Mouse (Mus musculus) lung, embryonic 16.5 days (tissue): ENCODE data around the gene Lmna. TPM values are rescaled to one million over a fixed set of nuclear protein-coding genes. Genes with fewer than 3 reads are reported as not detected.

Experiments used
- ATAC-seq: fragments of 200-750 bp; cut with Nextera tagmentation; 2 replicates; pipeline ENCODE4 v1.8.0; 2017; ENCODE audit warnings: low read depth, mild to moderate bottlenecking, moderate library complexity
- H3K27ac ChIP-seq: fragments of 300-500 bp; sonication (generic); 2 replicates; pipeline ENCODE4 v1.5.1; 2014; ENCODE audit warnings: mild to moderate bottlenecking, control low read depth, low read length
- H3K27me3 ChIP-seq: fragments of 300-500 bp; sonication (generic); 2 replicates; pipeline ENCODE4 v1.6.1; 2014; ENCODE audit warnings: low read depth, low read length, mixed read lengths; ENCODE audit not compliant: control insufficient read depth, insufficient read depth
- H3K36me3 ChIP-seq: fragments of 300-500 bp; sonication (generic); 2 replicates; pipeline ENCODE4 v1.6.1; 2014; ENCODE audit warnings: low read length; ENCODE audit not compliant: control insufficient read depth, insufficient read depth
- H3K4me1 ChIP-seq: fragments of 300-500 bp; sonication (generic); replicated peaks from 2 replicates; pipeline ENCODE4 v1.6.1; 2014; ENCODE audit warnings: low read length, mixed read lengths; ENCODE audit not compliant: control insufficient read depth, insufficient read depth
- H3K4me2 ChIP-seq: fragments of 300-500 bp; sonication (generic); 2 replicates; pipeline ENCODE4 v1.6.1; 2014; ENCODE audit warnings: low read depth, low read length, control low read depth
- H3K4me3 ChIP-seq: fragments of 300-500 bp; sonication (generic); 2 replicates; pipeline ENCODE4 v1.5.1; 2014; ENCODE audit warnings: mild to moderate bottlenecking, low read length, control low read depth
- H3K9ac ChIP-seq: fragments of 300-500 bp; sonication (generic); 2 replicates; pipeline ENCODE4 v1.6.1; 2014; ENCODE audit warnings: low read length, control low read depth
- H3K9me3 ChIP-seq: fragments of 300-500 bp; sonication (generic); 2 replicates; pipeline ENCODE4 v1.6.1; 2016; ENCODE audit warnings: low read length; ENCODE audit not compliant: control insufficient read depth
- WGBS: fragments of 180-500 bp; shearing (Covaris S2); extraction: QIAGEN DNeasy Blood & Tissue Kit; methylation state at CpG from one replicate; pipeline ENCODE4 v1.1.7; 2014; 5-methylcytosine and 5-hydroxymethylcytosine counted together
- polyA plus RNA-seq: library from polyadenylated mRNA; unstranded; fragments of >200 nt; fragmentation: Nextera tagmentation; extraction: Ambion mirVana; gene quantifications from 2 replicates; pipeline ENCODE4 v1.2.1, GENCODE M21; 2015

Lmna gene
- polyA plus RNA-seq, 1 experiment from 2014 or later, result 150 TPM

GRCm38 (mm10) chr3:88505081-88505480, 4.7 kb downstream of the Lmna start:
- Histone ChIP-seq H3K4me2 (no peak overlapping the region), H3K9me3 (no peaks in the 10 kb centered on the region)

GRCm38 (mm10) chr3:88503881-88504746, 5.6 kb downstream of the Lmna start:
- no peaks in the 10 kb centered on the region for H3K36me3 ChIP-seq
- ATAC-seq, result peak; percentile 14; the same call in 1 of the 2 replicates
- H3K4me2 ChIP-seq, result no peak overlapping the region; the same call in 1 of the 2 replicates
- no peak overlapping the region for H3K4me3 ChIP-seq
- peak overlapping the region; percentile 82 for H3K27ac ChIP-seq
- H3K9ac ChIP-seq, result no peak overlapping the region
- no peaks in the 10 kb centered on the region for H3K9me3 ChIP-seq
- no peaks in the 10 kb centered on the region for H3K27me3 ChIP-seq
- WGBS, result 42% methylated on average over 8 of the region's 8 CpGs
- peaks cover 28% of the 10 kb centered on the region for H3K4me1 ChIP-seq

More at GRCm38 (mm10) chr3:88505081-88505480, 4.7 kb downstream of the Lmna start:
- no peak for ATAC-seq
- 59% methylated on average over 6 of the region's 6 CpGs for WGBS
- H3K9ac ChIP-seq, result no peak overlapping the region
- no peaks in the 10 kb centered on the region for H3K36me3 ChIP-seq
- no peak overlapping the region for H3K4me3 ChIP-seq
- peak overlapping the region; percentile 61 for H3K27ac ChIP-seq
- H3K27me3 ChIP-seq, result no peaks in the 10 kb centered on the region
- H3K4me1 ChIP-seq, result peaks cover 33% of the 10 kb centered on the region

GRCm38 (mm10) chr3:88503505-88503863, 6.3 kb downstream of the Lmna start:
- Histone ChIP-seq H3K36me3 (no peaks in the 10 kb centered on the region), H3K9me3 (no peaks in the 10 kb centered on the region), H3K4me1 (peaks cover 28% of the 10 kb centered on the region), H3K4me3 (peak overlapping the region; percentile 82), H3K27me3 (no peaks in the 10 kb centered on the region), H3K4me2 (peak overlapping the region; percentile 98), H3K9ac (no peak overlapping the region), H3K27ac (peak overlapping the region; percentile 82)
- WGBS, result 26% methylated on average over 4 of the region's 4 CpGs
- peak; percentile 21 for ATAC-seq

- Histone ChIP-seq H3K9ac (peak overlapping the region; percentile 89), H3K9me3 (no peaks in the 10 kb centered on the region), H3K4me2 (peak overlapping the region; percentile 98), H3K27me3 (no peaks in the 10 kb centered on the region), H3K36me3 (no peaks in the 10 kb centered on the region), H3K4me1 (peaks cover 28% of the 10 kb centered on the region), H3K4me3 (peak overlapping the region; percentile 82), H3K27ac (peak overlapping the region; percentile 85)
- peak; percentile 94 for ATAC-seq
- WGBS, result under 1% methylated on average over 55 of the region's 55 CpGs
These were observed 6.9 kb downstream of the Lmna start for GRCm38 (mm10) chr3:88502641-88503504.

GRCm38 (mm10) chr3:88502031-88502571, 7.7 kb downstream of the Lmna start:
- Histone ChIP-seq H3K9me3 (no peaks in the 10 kb centered on the region), H3K36me3 (no peaks in the 10 kb centered on the region), H3K9ac (peak overlapping the region; percentile 89), H3K4me2 (peak overlapping the region; percentile 98), H3K27ac (peak overlapping the region; percentile 85), H3K27me3 (no peaks in the 10 kb centered on the region), H3K4me1 (peaks cover 28% of the 10 kb centered on the region), H3K4me3 (peak overlapping the region; percentile 82)
- 11% methylated on average over 11 of the region's 11 CpGs for WGBS
- ATAC-seq, result no peak

- H3K27ac ChIP-seq, result peak overlapping the region; percentile 85
- H3K4me3 ChIP-seq, result peak overlapping the region; percentile 82
- no peaks in the 10 kb centered on the region for H3K36me3 ChIP-seq
- H3K9ac ChIP-seq, result peak overlapping the region; percentile 89
- WGBS, result 50% methylated on average over 6 of the region's 6 CpGs
- peak overlapping the region; percentile 98 for H3K4me2 ChIP-seq
- no peaks in the 10 kb centered on the region for H3K9me3 ChIP-seq
- H3K27me3 ChIP-seq, result no peaks in the 10 kb centered on the region
- no peak for ATAC-seq
- H3K4me1 ChIP-seq, result peaks cover 28% of the 10 kb centered on the region
These were observed 8.3 kb downstream of the Lmna start for GRCm38 (mm10) chr3:88501366-88502030.

- Histone ChIP-seq H3K27ac (no peak overlapping the region), H3K9me3 (no peaks in the 10 kb centered on the region), H3K4me2 (peak overlapping the region; percentile 98), H3K27me3 (no peaks in the 10 kb centered on the region), H3K4me3 (peak overlapping the region; percentile 82), H3K36me3 (no peaks in the 10 kb centered on the region), H3K9ac (no peak overlapping the region), H3K4me1 (peaks cover 28% of the 10 kb centered on the region)
- WGBS, result 39% methylated on average over 4 of the region's 4 CpGs
- ATAC-seq, result no peak
These were observed 8.9 kb downstream of the Lmna start for GRCm38 (mm10) chr3:88500655-88501365.

- no peaks in the 10 kb centered on the region for H3K9me3 ChIP-seq
- H3K4me3 ChIP-seq, result no peak overlapping the region
- H3K4me2 ChIP-seq, result no peak overlapping the region; the same call in 1 of the 2 replicates
- no peak overlapping the region for H3K9ac ChIP-seq
- peaks cover 28% of the 10 kb centered on the region for H3K4me1 ChIP-seq
- H3K36me3 ChIP-seq, result no peaks in the 10 kb centered on the region
- no peak for ATAC-seq
- 82% methylated on average over 7 of the region's 7 CpGs for WGBS
- H3K27ac ChIP-seq, result no peak overlapping the region
- H3K27me3 ChIP-seq, result no peaks in the 10 kb centered on the region
These were observed 9.7 kb downstream of the Lmna start for GRCm38 (mm10) chr3:88500087-88500486.
